Mouse (Mus musculus): ENCODE data around the gene Adamtsl3. TPM values are rescaled to one million over a fixed set of nuclear protein-coding genes. Genes with fewer than 3 reads are reported as not detected.

Gene Adamtsl3
- polyA plus RNA-seq, 1 experiment from 2014 or later: 0.64 TPM

- no peaks in the 10 kb centered on the region for H3K27me3 ChIP-seq (ENCODE audit: control insufficient read depth, insufficient read depth, low read depth, low read length)
- H3K36me3 ChIP-seq (ENCODE audit: control insufficient read depth, insufficient read depth, low read length): no peaks in the 10 kb centered on the region
- H3K4me3 ChIP-seq (ENCODE audit: low read depth, low read length): no peak overlapping the region
- no peak overlapping the region for H3K9ac ChIP-seq (ENCODE audit: low read depth, low read length)
- 94% methylated on average over 12 of the region's 12 CpGs for WGBS
- no peak overlapping the region for H3K27ac ChIP-seq (ENCODE audit: low read length)
- ATAC-seq: no peak
- H3K4me1 ChIP-seq (ENCODE audit: control insufficient read depth, insufficient read depth, low read length): no peaks in the 10 kb centered on the region
- no peak overlapping the region for H3K4me2 ChIP-seq (ENCODE audit: low read length)
- H3K9me3 ChIP-seq (replicated peaks; ENCODE audit: control insufficient read depth, low read length, poor library complexity, severe bottlenecking): no peaks in the 10 kb centered on the region
Measured at GRCm38 (mm10) chr7:82492881-82493280, 157.4 kb downstream of the Adamtsl3 start.

- no peaks in the 10 kb centered on the region for H3K9me3 ChIP-seq (replicated peaks; ENCODE audit: control insufficient read depth, low read length, poor library complexity, severe bottlenecking)
- no peak overlapping the region for H3K9ac ChIP-seq (ENCODE audit: low read depth, low read length)
- no peak overlapping the region for H3K27ac ChIP-seq (ENCODE audit: low read length)
- 82% methylated on average over 2 of the region's 2 CpGs for WGBS
- H3K4me2 ChIP-seq (ENCODE audit: low read length): no peak overlapping the region
- H3K27me3 ChIP-seq (ENCODE audit: control insufficient read depth, insufficient read depth, low read depth, low read length): no peaks in the 10 kb centered on the region
- H3K4me1 ChIP-seq (ENCODE audit: control insufficient read depth, insufficient read depth, low read length): no peaks in the 10 kb centered on the region
- H3K36me3 ChIP-seq (ENCODE audit: control insufficient read depth, insufficient read depth, low read length): no peaks in the 10 kb centered on the region
- H3K4me3 ChIP-seq (ENCODE audit: low read depth, low read length): no peak overlapping the region
- ATAC-seq: no peak
Measured at GRCm38 (mm10) chr7:82494220-82494619, 158.7 kb downstream of the Adamtsl3 start.

GRCm38 (mm10) chr7:82497064-82497463 lies 161.6 kb downstream of the Adamtsl3 start:
- Histone ChIP-seq H3K4me3 (ENCODE audit: low read depth, low read length) (no peak overlapping the region), H3K27ac (ENCODE audit: low read length) (0 out of 2 replicates have a peak overlapping the region, but pooled peaks have one; percentile 17), H3K4me2 (ENCODE audit: low read length) (no peak overlapping the region), H3K9ac (ENCODE audit: low read depth, low read length) (no peak overlapping the region), H3K9me3 (replicated peaks; ENCODE audit: control insufficient read depth, low read length, poor library complexity, severe bottlenecking) (no peaks in the 10 kb centered on the region), H3K4me1 (ENCODE audit: control insufficient read depth, insufficient read depth, low read length) (no peaks in the 10 kb centered on the region), H3K27me3 (ENCODE audit: control insufficient read depth, insufficient read depth, low read depth, low read length) (no peaks in the 10 kb centered on the region), H3K36me3 (ENCODE audit: control insufficient read depth, insufficient read depth, low read length) (no peaks in the 10 kb centered on the region)
- WGBS: 54% methylated on average over 4 of the region's 4 CpGs
- no peak for ATAC-seq

GRCm38 (mm10) chr7:82501306-82501705 lies 165.8 kb downstream of the Adamtsl3 start:
- H3K4me2 ChIP-seq (ENCODE audit: low read length): no peak overlapping the region
- no peak for ATAC-seq

GRCm38 (mm10) chr7:82502511-82502910 lies 167.0 kb downstream of the Adamtsl3 start:
- ATAC-seq: no peak
- no peak overlapping the region for H3K4me2 ChIP-seq (ENCODE audit: low read length)
- H3K4me3 ChIP-seq (ENCODE audit: low read depth, low read length): no peak overlapping the region
- no peak overlapping the region for H3K27ac ChIP-seq (ENCODE audit: low read length)
- H3K9ac ChIP-seq (ENCODE audit: low read depth, low read length): no peak overlapping the region
- no peaks in the 10 kb centered on the region for H3K4me1 ChIP-seq (ENCODE audit: control insufficient read depth, insufficient read depth, low read length)
- H3K36me3 ChIP-seq (ENCODE audit: control insufficient read depth, insufficient read depth, low read length): no peaks in the 10 kb centered on the region
- H3K9me3 ChIP-seq (replicated peaks; ENCODE audit: control insufficient read depth, low read length, poor library complexity, severe bottlenecking): no peaks in the 10 kb centered on the region
- 81% methylated on average over 5 of the region's 5 CpGs for WGBS
- no peaks in the 10 kb centered on the region for H3K27me3 ChIP-seq (ENCODE audit: control insufficient read depth, insufficient read depth, low read depth, low read length)

More at GRCm38 (mm10) chr7:82501306-82501705, 165.8 kb downstream of the Adamtsl3 start:
- H3K27ac ChIP-seq (ENCODE audit: low read length): no peak overlapping the region
- no peaks in the 10 kb centered on the region for H3K9me3 ChIP-seq (replicated peaks; ENCODE audit: control insufficient read depth, low read length, poor library complexity, severe bottlenecking)
- no peaks in the 10 kb centered on the region for H3K27me3 ChIP-seq (ENCODE audit: control insufficient read depth, insufficient read depth, low read depth, low read length)
- H3K4me1 ChIP-seq (ENCODE audit: control insufficient read depth, insufficient read depth, low read length): no peaks in the 10 kb centered on the region
- H3K4me3 ChIP-seq (ENCODE audit: low read depth, low read length): no peak overlapping the region
- H3K36me3 ChIP-seq (ENCODE audit: control insufficient read depth, insufficient read depth, low read length): no peaks in the 10 kb centered on the region
- H3K9ac ChIP-seq (ENCODE audit: low read depth, low read length): no peak overlapping the region
- 87% methylated on average over 6 of the region's 6 CpGs for WGBS

GRCm38 (mm10) chr7:82504101-82504500 lies 168.6 kb downstream of the Adamtsl3 start:
- Histone ChIP-seq H3K27ac (ENCODE audit: low read length) (no peak overlapping the region), H3K9ac (ENCODE audit: low read depth, low read length) (no peak overlapping the region), H3K36me3 (ENCODE audit: control insufficient read depth, insufficient read depth, low read length) (no peaks in the 10 kb centered on the region), H3K4me3 (ENCODE audit: low read depth, low read length) (no peak overlapping the region), H3K9me3 (replicated peaks; ENCODE audit: control insufficient read depth, low read length, poor library complexity, severe bottlenecking) (no peaks in the 10 kb centered on the region), H3K4me2 (ENCODE audit: low read length) (no peak overlapping the region), H3K4me1 (ENCODE audit: control insufficient read depth, insufficient read depth, low read length) (no peaks in the 10 kb centered on the region), H3K27me3 (ENCODE audit: control insufficient read depth, insufficient read depth, low read depth, low read length) (no peaks in the 10 kb centered on the region)
- no peak for ATAC-seq
- 23% methylated on average over 4 of the region's 4 CpGs for WGBS

GRCm38 (mm10) chr7:82530583-82530982 lies 195.1 kb downstream of the Adamtsl3 start:
- no peaks in the 10 kb centered on the region for H3K9me3 ChIP-seq (replicated peaks; ENCODE audit: control insufficient read depth, low read length, poor library complexity, severe bottlenecking)
- H3K4me1 ChIP-seq (ENCODE audit: control insufficient read depth, insufficient read depth, low read length): peaks cover 2% of the 10 kb centered on the region; the same call in 1 of the 2 replicates
- no peak overlapping the region for H3K27ac ChIP-seq (ENCODE audit: low read length)
- no peaks in the 10 kb centered on the region for H3K36me3 ChIP-seq (ENCODE audit: control insufficient read depth, insufficient read depth, low read length)
- H3K27me3 ChIP-seq (ENCODE audit: control insufficient read depth, insufficient read depth, low read depth, low read length): no peaks in the 10 kb centered on the region
- no peak overlapping the region for H3K9ac ChIP-seq (ENCODE audit: low read depth, low read length)
- H3K4me2 ChIP-seq (ENCODE audit: low read length): no peak overlapping the region
- H3K4me3 ChIP-seq (ENCODE audit: low read depth, low read length): no peak overlapping the region
- no peak for ATAC-seq
- WGBS: 84% methylated on average over 5 of the region's 5 CpGs

- WGBS: 86% methylated on average over 7 of the region's 7 CpGs
- Histone ChIP-seq H3K27ac (ENCODE audit: low read length) (no peak overlapping the region), H3K4me1 (ENCODE audit: control insufficient read depth, insufficient read depth, low read length) (peaks cover 2% of the 10 kb centered on the region; the same call in 1 of the 2 replicates), H3K36me3 (ENCODE audit: control insufficient read depth, insufficient read depth, low read length) (no peaks in the 10 kb centered on the region), H3K9ac (ENCODE audit: low read depth, low read length) (no peak overlapping the region), H3K27me3 (ENCODE audit: control insufficient read depth, insufficient read depth, low read depth, low read length) (no peaks in the 10 kb centered on the region), H3K4me3 (ENCODE audit: low read depth, low read length) (no peak overlapping the region), H3K4me2 (ENCODE audit: low read length) (no peak overlapping the region), H3K9me3 (replicated peaks; ENCODE audit: control insufficient read depth, low read length, poor library complexity, severe bottlenecking) (no peaks in the 10 kb centered on the region)
- no peak for ATAC-seq
Measured at GRCm38 (mm10) chr7:82531376-82531775, 195.9 kb downstream of the Adamtsl3 start.

- no peak for ATAC-seq
- WGBS: 67% methylated on average over 4 of the region's 4 CpGs
- Histone ChIP-seq H3K9me3 (replicated peaks; ENCODE audit: control insufficient read depth, low read length, poor library complexity, severe bottlenecking) (no peaks in the 10 kb centered on the region), H3K36me3 (ENCODE audit: control insufficient read depth, insufficient read depth, low read length) (no peaks in the 10 kb centered on the region), H3K4me2 (ENCODE audit: low read length) (no peak overlapping the region), H3K9ac (ENCODE audit: low read depth, low read length) (no peak overlapping the region), H3K27me3 (ENCODE audit: control insufficient read depth, insufficient read depth, low read depth, low read length) (no peaks in the 10 kb centered on the region), H3K4me1 (ENCODE audit: control insufficient read depth, insufficient read depth, low read length) (peaks cover 2% of the 10 kb centered on the region; the same call in 1 of the 2 replicates), H3K27ac (ENCODE audit: low read length) (no peak overlapping the region), H3K4me3 (ENCODE audit: low read depth, low read length) (no peak overlapping the region)
Measured at GRCm38 (mm10) chr7:82533188-82533587, 197.7 kb downstream of the Adamtsl3 start.
